Mouse (Mus musculus): Measurements from ENCODE around the gene Cys1.

GRCm38 (mm10) chr12:24645901-24646300 is 35.7 kb downstream of the Cys1 start:
- TF ChIP-seq CTCF (IDR thresholded peaks at IDR 0.05; ENCODE audit: borderline replicate concordance, control insufficient read depth, extremely low read depth, insufficient read depth, low read length, poor library complexity) = no peak
- no peak for TF ChIP-seq POLR2A (IDR thresholded peaks at IDR 0.05; ENCODE audit: control insufficient read depth, extremely low read depth, insufficient read depth, low read length, poor library complexity)

Data from thymus, adult 2 months (tissue).